Mouse (Mus musculus) hindbrain, embryonic 12.5 days (tissue): ENCODE measurements around the gene Hip1. TPM values are rescaled to one million over a fixed set of nuclear protein-coding genes. Genes with fewer than 3 reads are reported as not detected.
A peak's percentile ranks its signal among the peaks of the same experiment; 100 is the strongest.

Experiments used
- ATAC-seq: fragments of 200-750 bp; cut with Nextera tagmentation; 2 replicates; pipeline ENCODE4 v1.8.0; 2017; ENCODE audit warnings: moderate TSS enrichment; ENCODE audit not compliant: low FRiP score
- H3K27ac ChIP-seq: fragments of 300-500 bp; sonication (generic); 2 replicates; pipeline ENCODE4 v1.5.1; 2016; ENCODE audit warnings: mild to moderate bottlenecking
- H3K27me3 ChIP-seq: fragments of 300-500 bp; sonication (generic); 2 replicates; pipeline ENCODE4 v1.6.1; 2016; ENCODE audit warnings: mild to moderate bottlenecking
- H3K36me3 ChIP-seq: fragments of 300-500 bp; sonication (generic); 2 replicates; pipeline ENCODE4 v1.6.1; 2016; ENCODE audit warnings: mild to moderate bottlenecking
- H3K4me1 ChIP-seq: fragments of 300-500 bp; sonication (generic); 2 replicates; pipeline ENCODE4 v1.6.1; 2016
- H3K4me2 ChIP-seq: fragments of 300-500 bp; sonication (generic); replicated peaks from 2 replicates; pipeline ENCODE4 v1.6.1; 2016; ENCODE audit warnings: mild to moderate bottlenecking
- H3K4me3 ChIP-seq: fragments of 300-500 bp; sonication (generic); 2 replicates; pipeline ENCODE4 v1.5.1; 2016; ENCODE audit warnings: mild to moderate bottlenecking
- H3K9ac ChIP-seq: fragments of 300-500 bp; sonication (generic); 2 replicates; pipeline ENCODE4 v1.6.1; 2016; ENCODE audit warnings: mild to moderate bottlenecking, moderate library complexity
- H3K9me3 ChIP-seq: fragments of 300-500 bp; sonication (generic); replicated peaks from 2 replicates; pipeline ENCODE4 v1.6.1; 2016; ENCODE audit warnings: mild to moderate bottlenecking
- WGBS: fragments of 180-500 bp; shearing (Covaris S2); methylation state at CpG from one replicate; pipeline ENCODE4 v1.1.7; 2016; 5-methylcytosine and 5-hydroxymethylcytosine counted together
- polyA plus RNA-seq: library from polyadenylated mRNA; unstranded; fragments of >200 nt; fragmentation: Nextera tagmentation; extraction: Ambion mirVana; gene quantifications from 2 replicates; pipeline ENCODE4 v1.2.1, GENCODE M21; 2016

Gene Hip1
- polyA plus RNA-seq, 1 experiment from 2014 or later: 68.0 TPM

- Histone ChIP-seq H3K27me3 (no peaks in the 10 kb centered on the region), H3K4me2 (no peak overlapping the region), H3K9me3 (no peaks in the 10 kb centered on the region), H3K9ac (no peak overlapping the region), H3K4me1 (no peaks in the 10 kb centered on the region), H3K4me3 (no peak overlapping the region), H3K36me3 (peaks cover 14% of the 10 kb centered on the region), H3K27ac (no peak overlapping the region)
- whole genome bisulfite sequencing: 88% methylated on average over 9 of the region's 9 CpGs
- ATAC-seq: no peak
Measured at GRCm38 (mm10) chr5:135405437-135405836, 139.5 kb downstream of the Hip1 start.

- H3K27me3 ChIP-seq: no peaks in the 10 kb centered on the region
- 36% methylated on average over 20 of the region's 20 CpGs for WGBS
- peak; percentile 54 for ATAC-seq
- peaks cover 6% of the 10 kb centered on the region for H3K36me3 ChIP-seq
- no peak overlapping the region for H3K27ac ChIP-seq
- no peak overlapping the region for H3K4me3 ChIP-seq
- no peaks in the 10 kb centered on the region for H3K4me1 ChIP-seq
- H3K9ac ChIP-seq: no peak overlapping the region
- H3K4me2 ChIP-seq: no peak overlapping the region
- no peaks in the 10 kb centered on the region for H3K9me3 ChIP-seq
Measured at GRCm38 (mm10) chr5:135404623-135405022, 140.3 kb downstream of the Hip1 start.

GRCm38 (mm10) chr5:135400244-135400643 is 144.7 kb downstream of the Hip1 start:
- no peak for ATAC-seq
- Histone ChIP-seq H3K27me3 (0 out of 2 replicates have a peak, but pooled peaks cover 3% of the 10 kb centered on the region), H3K9me3 (no peaks in the 10 kb centered on the region), H3K4me2 (no peak overlapping the region), H3K27ac (no peak overlapping the region), H3K4me3 (no peak overlapping the region), H3K36me3 (no peaks in the 10 kb centered on the region), H3K4me1 (no peaks in the 10 kb centered on the region), H3K9ac (no peak overlapping the region)
- WGBS: 7% methylated on average over 2 of the region's 2 CpGs

- Histone ChIP-seq H3K36me3 (no peaks in the 10 kb centered on the region), H3K9ac (no peak overlapping the region), H3K4me3 (no peak overlapping the region), H3K27me3 (0 out of 2 replicates have a peak, but pooled peaks cover 3% of the 10 kb centered on the region), H3K9me3 (no peaks in the 10 kb centered on the region), H3K4me2 (no peak overlapping the region), H3K4me1 (peaks cover 3% of the 10 kb centered on the region), H3K27ac (no peak overlapping the region)
- no peak for ATAC-seq
- 74% methylated on average over 6 of the region's 6 CpGs for WGBS
Measured at GRCm38 (mm10) chr5:135399382-135399781, 145.5 kb downstream of the Hip1 start.

GRCm38 (mm10) chr5:135395826-135396225 is 149.1 kb downstream of the Hip1 start:
- Histone ChIP-seq H3K27ac (no peak overlapping the region), H3K27me3 (0 out of 2 replicates have a peak, but pooled peaks cover 3% of the 10 kb centered on the region), H3K4me3 (no peak overlapping the region), H3K9me3 (no peaks in the 10 kb centered on the region), H3K36me3 (peaks cover 14% of the 10 kb centered on the region), H3K4me1 (peaks cover 15% of the 10 kb centered on the region), H3K9ac (no peak overlapping the region), H3K4me2 (no peak overlapping the region)
- ATAC-seq: no peak
- 52% methylated on average over 5 of the region's 5 CpGs for WGBS

- 1% methylated on average over 67 of the region's 110 CpGs for WGBS
Measured at GRCm38 (mm10) chr5:135394004-135394823, 150.7 kb downstream of the Hip1 start, which contains the start of gene Pom121. Pom121 (minus strand) TSS chr5:135394546.

GRCm38 (mm10) chr5:135383771-135384170 is 161.1 kb downstream of the Hip1 start:
- WGBS: 83% methylated on average over 10 of the region's 10 CpGs
- no peak for ATAC-seq
- H3K36me3 ChIP-seq: peaks cover 95% of the 10 kb centered on the region

More at GRCm38 (mm10) chr5:135394004-135394823, 150.7 kb downstream of the Hip1 start, which contains the start of gene Pom121:
- Histone ChIP-seq H3K9ac (peak within 1 kb of the TSS; percentile 98), H3K4me1 (peaks cover 15% of the 10 kb centered on the region), H3K27me3 (0 out of 2 replicates have a peak, but pooled peaks cover 3% of the 10 kb centered on the region), H3K27ac (peak within 1 kb of the TSS; percentile 83), H3K4me2 (peak within 1 kb of the TSS; percentile 74), H3K36me3 (peaks cover 29% of the 10 kb centered on the region), H3K9me3 (no peaks in the 10 kb centered on the region), H3K4me3 (peak within 1 kb of the TSS; percentile 99)
- ATAC-seq: peak; percentile 87

GRCm38 (mm10) chr5:135382746-135383145 is 162.2 kb downstream of the Hip1 start:
- Histone ChIP-seq H3K4me3 (no peak overlapping the region), H3K27ac (no peak overlapping the region), H3K4me1 (no peaks in the 10 kb centered on the region), H3K27me3 (no peaks in the 10 kb centered on the region), H3K9ac (no peak overlapping the region), H3K36me3 (peaks cover 95% of the 10 kb centered on the region), H3K9me3 (no peaks in the 10 kb centered on the region), H3K4me2 (no peak overlapping the region)
- 95% methylated on average over 7 of the region's 7 CpGs for WGBS
- no peak for ATAC-seq

More at GRCm38 (mm10) chr5:135383771-135384170, 161.1 kb downstream of the Hip1 start:
- no peak overlapping the region for H3K4me2 ChIP-seq
- no peak overlapping the region for H3K4me3 ChIP-seq
- no peaks in the 10 kb centered on the region for H3K4me1 ChIP-seq
- no peaks in the 10 kb centered on the region for H3K9me3 ChIP-seq
- no peak overlapping the region for H3K27ac ChIP-seq
- no peaks in the 10 kb centered on the region for H3K27me3 ChIP-seq
- no peak overlapping the region for H3K9ac ChIP-seq

- Histone ChIP-seq H3K27me3 (no peaks in the 10 kb centered on the region), H3K9ac (no peak overlapping the region), H3K4me2 (no peak overlapping the region), H3K36me3 (peaks cover 94% of the 10 kb centered on the region), H3K4me3 (no peak overlapping the region), H3K27ac (no peak overlapping the region), H3K9me3 (no peaks in the 10 kb centered on the region), H3K4me1 (no peaks in the 10 kb centered on the region)
- 97% methylated on average over 10 of the region's 10 CpGs for WGBS
- no peak for ATAC-seq
Measured at GRCm38 (mm10) chr5:135381356-135381925, 163.5 kb downstream of the Hip1 start.

GRCm38 (mm10) chr5:135380681-135381080 is 164.2 kb downstream of the Hip1 start:
- no peak overlapping the region for H3K4me3 ChIP-seq
- no peak for ATAC-seq
- no peaks in the 10 kb centered on the region for H3K4me1 ChIP-seq
- no peak overlapping the region for H3K4me2 ChIP-seq
- H3K27me3 ChIP-seq: no peaks in the 10 kb centered on the region
- H3K9me3 ChIP-seq: no peaks in the 10 kb centered on the region
- H3K9ac ChIP-seq: no peak overlapping the region
- WGBS: 92% methylated on average over 4 of the region's 4 CpGs
- peaks cover 98% of the 10 kb centered on the region for H3K36me3 ChIP-seq
- no peak overlapping the region for H3K27ac ChIP-seq

GRCm38 (mm10) chr5:135376341-135376740 is 168.6 kb downstream of the Hip1 start:
- Histone ChIP-seq H3K27me3 (no peaks in the 10 kb centered on the region), H3K9ac (no peak overlapping the region), H3K4me2 (no peak overlapping the region), H3K27ac (no peak overlapping the region), H3K4me3 (no peak overlapping the region), H3K4me1 (no peaks in the 10 kb centered on the region), H3K9me3 (no peaks in the 10 kb centered on the region), H3K36me3 (peaks cover 96% of the 10 kb centered on the region)
- WGBS: 78% methylated on average over 2 of the region's 2 CpGs
- no peak for ATAC-seq

GRCm38 (mm10) chr5:135375167-135375566 is 169.8 kb downstream of the Hip1 start:
- H3K27ac ChIP-seq: no peak overlapping the region
- peaks cover 84% of the 10 kb centered on the region for H3K36me3 ChIP-seq
- H3K4me2 ChIP-seq: no peak overlapping the region
- H3K4me3 ChIP-seq: no peak overlapping the region
- peaks cover 10% of the 10 kb centered on the region for H3K4me1 ChIP-seq
- H3K9ac ChIP-seq: no peak overlapping the region
- no peak for ATAC-seq
- no peaks in the 10 kb centered on the region for H3K27me3 ChIP-seq
- H3K9me3 ChIP-seq: no peaks in the 10 kb centered on the region
- whole genome bisulfite sequencing: 92% methylated on average over 8 of the region's 8 CpGs
